Mouse (Mus musculus): Measurements from ENCODE around the gene 9530002B09Rik.

9530002B09Rik gene

GRCm38 (mm10) chr4:122688975-122689374 lies at the start of gene 9530002B09Rik:
Gene 9530002B09Rik, plus strand, starts transcription at chr4:122689275.
- no peak for DNase-seq

Data from thymus, postnatal 25 days (tissue).